Mouse (Mus musculus) limb, embryonic 15.5 days (tissue): ENCODE results near the gene Pole3. TPM values are rescaled to one million over a fixed set of nuclear protein-coding genes. Genes with fewer than 3 reads are reported as not detected.
"Not testable (repeated sequence)": the region's sequence is repeated elsewhere in the genome, so short reads cannot be mapped to it uniquely, and the experiment has no call there.

Experiments
- ATAC-seq: fragments of 200-750 bp; cut with Nextera tagmentation; 2 replicates; pipeline ENCODE4 v1.8.0; 2017; ENCODE audit warnings: low read depth, moderate TSS enrichment; ENCODE audit not compliant: insufficient number of reproducible peaks, low FRiP score, low TSS enrichment
- H3K27ac ChIP-seq: fragments of 300-500 bp; sonication (generic); 2 replicates; pipeline ENCODE4 v1.5.1; 2015; ENCODE audit warnings: moderate library complexity, mild to moderate bottlenecking, inconsistent platforms
- H3K27me3 ChIP-seq: fragments of 300-500 bp; sonication (generic); 2 replicates; pipeline ENCODE4 v1.6.1; 2015; ENCODE audit warnings: inconsistent platforms
- H3K36me3 ChIP-seq: fragments of 300-500 bp; sonication (generic); 2 replicates; pipeline ENCODE4 v1.6.1; 2015; ENCODE audit warnings: inconsistent platforms
- H3K4me1 ChIP-seq: fragments of 300-500 bp; sonication (generic); 2 replicates; pipeline ENCODE4 v1.6.1; 2015; ENCODE audit warnings: inconsistent platforms
- H3K4me2 ChIP-seq: fragments of 300-500 bp; sonication (generic); 2 replicates; pipeline ENCODE4 v1.6.1; 2015; ENCODE audit warnings: mild to moderate bottlenecking, inconsistent platforms
- H3K4me3 ChIP-seq: fragments of 300-500 bp; sonication (generic); 2 replicates; pipeline ENCODE4 v1.5.1; 2015; ENCODE audit warnings: mild to moderate bottlenecking, inconsistent platforms
- H3K9ac ChIP-seq: fragments of 300-500 bp; sonication (generic); 2 replicates; pipeline ENCODE4 v1.6.1; 2015; ENCODE audit warnings: inconsistent platforms
- H3K9me3 ChIP-seq: fragments of 300-500 bp; sonication (generic); 2 replicates; pipeline ENCODE4 v1.6.1; 2016; ENCODE audit warnings: inconsistent platforms
- WGBS: fragments of 180-500 bp; shearing (Covaris S2); methylation state at CpG from one replicate; pipeline ENCODE4 v1.1.7; 2015; 5-methylcytosine and 5-hydroxymethylcytosine counted together
- polyA plus RNA-seq: library from polyadenylated mRNA; unstranded; fragments of >200 nt; fragmentation: Nextera tagmentation; extraction: Ambion mirVana; gene quantifications from 2 replicates; pipeline ENCODE4 v1.2.1, GENCODE M21; 2015

Pole3 gene
- polyA plus RNA-seq, 1 experiment from 2014 or later: 82.1 TPM

DNA sequence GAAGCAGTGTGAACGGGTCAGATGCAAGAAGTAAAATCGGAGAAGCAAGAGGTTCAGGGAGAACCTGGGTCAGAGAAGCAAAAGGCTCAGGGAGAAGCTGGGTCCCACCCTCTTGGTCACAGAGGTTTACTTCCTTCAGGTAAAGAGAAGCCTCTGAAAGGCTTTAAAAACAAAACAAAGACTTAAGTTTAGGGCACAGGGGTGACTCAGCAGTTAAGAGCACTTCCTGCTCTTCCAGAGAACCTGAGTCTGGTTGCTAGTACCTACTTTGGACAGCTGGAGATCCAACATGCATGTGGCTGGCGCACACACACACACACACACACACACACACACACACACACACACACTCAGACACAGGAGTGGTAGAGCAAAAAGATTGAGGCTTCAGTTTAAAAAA lies 39.9 kb downstream of the Pole3 start:
- H3K27me3 ChIP-seq: peaks cover 3% of the 10 kb centered on the region; the same call in 1 of the 2 replicates
- no peak overlapping the region for H3K9ac ChIP-seq
- H3K27ac ChIP-seq: no peak overlapping the region
- WGBS: 68% methylated on average over 3 of the region's 3 CpGs
- H3K4me2 ChIP-seq: no peak overlapping the region
- H3K4me3 ChIP-seq: no peak overlapping the region
- H3K36me3 ChIP-seq: no peaks in the 10 kb centered on the region
- peaks cover 10% of the 10 kb centered on the region for H3K4me1 ChIP-seq
- ATAC-seq: no peak
- no peaks in the 10 kb centered on the region for H3K9me3 ChIP-seq

- WGBS: 31% methylated on average over 10 of the region's 10 CpGs
- H3K27me3 ChIP-seq: peaks cover 5% of the 10 kb centered on the region; the same call in 1 of the 2 replicates
- peak overlapping the region; percentile 49 for H3K4me3 ChIP-seq
- no peaks in the 10 kb centered on the region for H3K36me3 ChIP-seq
- ATAC-seq: no peak
- H3K9me3 ChIP-seq: no peaks in the 10 kb centered on the region
- no peak overlapping the region for H3K9ac ChIP-seq
- H3K4me1 ChIP-seq: peaks cover 13% of the 10 kb centered on the region
- H3K27ac ChIP-seq: no peak overlapping the region
- H3K4me2 ChIP-seq: no peak overlapping the region
These were observed 43.9 kb downstream of the Pole3 start for GRCm38 (mm10) chr4:62480709-62481605.

GRCm38 (mm10) chr4:62479937-62480708 lies 44.7 kb downstream of the Pole3 start, which contains the start of gene Bspry:
Gene Bspry (plus strand): TSS chr4:62480053.
- Histone ChIP-seq H3K9me3 (no peaks in the 10 kb centered on the region), H3K4me1 (peaks cover 13% of the 10 kb centered on the region), H3K4me3 (peak within 1 kb of the TSS; percentile 49), H3K27ac (0 out of 2 replicates have a peak within 1 kb of the TSS, but pooled peaks have one; percentile 27), H3K27me3 (peaks cover 5% of the 10 kb centered on the region; the same call in 1 of the 2 replicates), H3K36me3 (no peaks in the 10 kb centered on the region), H3K9ac (no peak within 1 kb of the TSS), H3K4me2 (peak within 1 kb of the TSS; percentile 88)
- ATAC-seq: peak; percentile 48
- WGBS: 3% methylated on average over 70 of the region's 71 CpGs

DNA sequence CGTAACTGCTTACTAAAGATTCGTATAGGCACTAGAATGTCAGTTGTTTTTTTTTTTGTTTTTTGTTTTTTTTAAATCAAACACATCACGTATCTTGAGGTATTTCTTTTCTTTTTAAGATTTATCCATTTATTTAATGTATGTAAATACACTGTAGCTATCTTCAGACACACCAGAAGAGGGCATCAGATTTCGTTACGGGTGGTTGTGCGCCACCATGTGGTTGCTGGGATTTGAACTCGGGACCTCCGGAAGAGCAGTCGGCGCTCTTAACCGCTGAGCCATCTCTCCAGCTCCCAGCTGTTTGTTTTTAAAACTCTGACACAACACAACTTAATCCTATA lies 45.3 kb downstream of the Pole3 start:
- not testable (repeated sequence) for H3K27me3 ChIP-seq, H3K36me3 ChIP-seq, ATAC-seq, H3K9me3 ChIP-seq, H3K9ac ChIP-seq
- Histone ChIP-seq H3K27ac (0 out of 2 replicates have a peak overlapping the region, but pooled peaks have one; percentile 27), H3K4me1 (peaks cover 13% of the 10 kb centered on the region), H3K4me2 (peak overlapping the region; percentile 88), H3K4me3 (peak overlapping the region; percentile 49)
- 13% methylated on average over 11 of the region's 11 CpGs for WGBS

DNA sequence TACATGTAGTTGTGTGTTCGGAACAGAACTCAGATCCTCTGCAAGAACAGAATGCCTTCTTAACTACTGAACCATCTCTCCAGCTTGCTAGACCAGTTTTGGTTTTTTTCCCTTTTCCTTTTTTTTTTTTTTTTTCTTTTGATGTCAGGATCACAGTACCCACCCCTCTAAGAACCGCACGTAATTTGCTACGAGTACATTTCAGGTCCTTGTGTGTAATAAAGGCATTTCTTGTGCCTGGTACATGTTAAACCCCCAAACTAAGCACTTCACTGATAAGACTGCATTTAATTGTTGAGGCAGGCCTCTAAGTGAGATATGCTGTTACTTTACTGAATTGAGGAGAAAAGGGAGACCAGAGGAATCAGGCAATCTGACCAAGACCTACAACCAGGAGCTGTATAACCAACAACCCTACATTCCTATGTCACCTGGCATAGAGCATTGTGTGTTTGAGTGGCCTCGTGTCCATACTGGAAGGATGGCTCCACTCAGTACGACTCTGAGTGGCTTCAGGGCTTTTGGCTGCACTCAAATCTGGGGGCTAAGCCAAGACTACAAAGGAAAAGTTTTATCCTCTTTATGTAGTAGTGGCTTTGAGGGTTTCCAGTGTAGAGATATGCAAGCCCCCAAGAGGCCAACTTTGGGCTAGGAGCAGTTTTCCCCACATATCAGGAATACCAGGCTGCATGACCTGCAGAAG lies 47.2 kb downstream of the Pole3 start:
- no peak for ATAC-seq
- no peak overlapping the region for H3K27ac ChIP-seq
- peaks cover 5% of the 10 kb centered on the region; the same call in 1 of the 2 replicates for H3K27me3 ChIP-seq
- H3K9ac ChIP-seq: no peak overlapping the region
- no peak overlapping the region for H3K4me3 ChIP-seq
- H3K36me3 ChIP-seq: no peaks in the 10 kb centered on the region
- no peak overlapping the region for H3K4me2 ChIP-seq
- peaks cover 13% of the 10 kb centered on the region for H3K4me1 ChIP-seq
- no peaks in the 10 kb centered on the region for H3K9me3 ChIP-seq
- WGBS: 60% methylated on average over 6 of the region's 6 CpGs

DNA sequence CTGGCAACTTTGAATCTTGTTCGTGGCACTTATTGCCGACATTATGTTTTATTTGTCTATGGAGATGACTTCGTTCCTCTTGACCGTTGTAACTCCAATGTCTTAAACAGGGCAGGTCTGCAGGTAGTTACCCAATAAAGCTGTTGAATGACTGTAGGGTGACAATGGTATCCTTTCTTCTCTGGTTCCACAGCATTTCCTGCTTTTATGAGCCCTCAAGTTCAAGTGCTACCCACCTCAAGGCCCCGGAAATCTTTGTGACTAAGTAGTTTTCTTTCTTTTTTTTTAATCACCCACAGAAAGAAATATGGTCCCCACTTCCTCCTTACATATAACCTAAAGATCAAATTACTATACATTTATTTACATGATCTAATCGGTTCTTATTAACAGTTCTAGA lies 49.1 kb downstream of the Pole3 start:
- 74% methylated on average over 6 of the region's 6 CpGs for WGBS
- no peak overlapping the region for H3K4me3 ChIP-seq
- H3K27me3 ChIP-seq: peaks cover 5% of the 10 kb centered on the region; the same call in 1 of the 2 replicates
- ATAC-seq: no peak
- H3K9ac ChIP-seq: no peak overlapping the region
- H3K27ac ChIP-seq: no peak overlapping the region
- H3K4me2 ChIP-seq: no peak overlapping the region
- peaks cover 11% of the 10 kb centered on the region for H3K4me1 ChIP-seq
- no peaks in the 10 kb centered on the region for H3K36me3 ChIP-seq
- no peaks in the 10 kb centered on the region for H3K9me3 ChIP-seq

- Histone ChIP-seq H3K36me3 (no peaks in the 10 kb centered on the region), H3K9ac (no peak overlapping the region), H3K27ac (no peak overlapping the region), H3K27me3 (peaks cover 4% of the 10 kb centered on the region; the same call in 1 of the 2 replicates), H3K9me3 (no peaks in the 10 kb centered on the region), H3K4me1 (peaks cover 5% of the 10 kb centered on the region), H3K4me2 (no peak overlapping the region), H3K4me3 (no peak overlapping the region)
- WGBS: 76% methylated on average over 2 of the region's 2 CpGs
- ATAC-seq: no peak
These were observed 49.7 kb downstream of the Pole3 start for GRCm38 (mm10) chr4:62475131-62475530.

Other genes starting within 250 kb of the Pole3 start
- 28.4 and 29.0 TPM in 2 replicates for gene Fkbp15, start 164.5 kb downstream of the Pole3 start, polyA plus RNA-seq
- 53.0 and 54.6 TPM in 2 replicates for gene Slc31a1, start 164.3 kb downstream of the Pole3 start, polyA plus RNA-seq
- gene Cdc26, start 116.4 kb downstream of the Pole3 start, polyA plus RNA-seq: 156 and 159 TPM in 2 replicates
- gene Prpf4, start 116.3 kb downstream of the Pole3 start, polyA plus RNA-seq: 18.7 and 18.8 TPM in 2 replicates
- gene Rnf183, start 89.8 kb downstream of the Pole3 start, polyA plus RNA-seq: not detected in 2 replicates
- 4.2 and 4.3 TPM in 2 replicates for gene Wdr31, start 54.2 kb downstream of the Pole3 start, polyA plus RNA-seq
- gene Bspry, start 45.0 kb downstream of the Pole3 start, polyA plus RNA-seq: 15.3 and 19.4 TPM in 2 replicates
- 13.9 and 14.7 TPM in 2 replicates for gene Hdhd3, start 21.6 kb downstream of the Pole3 start, polyA plus RNA-seq
- gene Alad, start 5.2 kb downstream of the Pole3 start, polyA plus RNA-seq: 75.8 and 86.5 TPM in 2 replicates
- gene 4933430I17Rik, start 301 bp upstream of the Pole3 start, polyA plus RNA-seq: 0.35 and 0.37 TPM in 2 replicates
- gene Rgs3, start 34.8 kb upstream of the Pole3 start, polyA plus RNA-seq: 59.4 and 62.3 TPM in 2 replicates